Mouse (Mus musculus) E14TG2a.4 (cell line): Measurements from ENCODE around the gene Ubr1.
"Not testable (repeated sequence)": the region's sequence is repeated elsewhere in the genome, so short reads cannot be mapped to it uniquely, and the experiment has no call there.

Experiments
- H3K27me3 ChIP-seq: 2 replicates; pipeline ENCODE4 v1.6.1; 2014; ENCODE audit warnings: low read length, control low read depth; ENCODE audit not compliant: insufficient read depth
- H3K36me3 ChIP-seq: 2 replicates; pipeline ENCODE4 v1.6.1; 2014; ENCODE audit warnings: low read length, control low read depth; ENCODE audit not compliant: insufficient read depth
- H3K4me1 ChIP-seq: replicated peaks from 2 replicates; pipeline ENCODE4 v1.6.1; 2014; ENCODE audit warnings: low read depth, low read length, control low read depth
- H3K4me3 ChIP-seq: replicated peaks from 2 replicates; pipeline ENCODE4 v1.5.1; 2014; ENCODE audit warnings: mild to moderate bottlenecking, low read length
- H3K9me3 ChIP-seq: 2 replicates; pipeline ENCODE4 v1.6.1; 2014; ENCODE audit warnings: low read length, control low read depth
- CTCF ChIP-seq: conservative IDR thresholded peaks from 2 replicates; pipeline ENCODE4 v1.5.1; 2014; ENCODE audit warnings: low read length
- NANOG ChIP-seq: IDR thresholded peaks from 2 replicates; pipeline ENCODE4 v1.6.1; 2014; ENCODE audit warnings: borderline replicate concordance, low read length, mixed read lengths
- POU5F1 ChIP-seq: IDR thresholded peaks from 2 replicates; pipeline ENCODE4 v1.6.1; 2014; ENCODE audit warnings: low read length, borderline replicate concordance

Ubr1 gene

DNA sequence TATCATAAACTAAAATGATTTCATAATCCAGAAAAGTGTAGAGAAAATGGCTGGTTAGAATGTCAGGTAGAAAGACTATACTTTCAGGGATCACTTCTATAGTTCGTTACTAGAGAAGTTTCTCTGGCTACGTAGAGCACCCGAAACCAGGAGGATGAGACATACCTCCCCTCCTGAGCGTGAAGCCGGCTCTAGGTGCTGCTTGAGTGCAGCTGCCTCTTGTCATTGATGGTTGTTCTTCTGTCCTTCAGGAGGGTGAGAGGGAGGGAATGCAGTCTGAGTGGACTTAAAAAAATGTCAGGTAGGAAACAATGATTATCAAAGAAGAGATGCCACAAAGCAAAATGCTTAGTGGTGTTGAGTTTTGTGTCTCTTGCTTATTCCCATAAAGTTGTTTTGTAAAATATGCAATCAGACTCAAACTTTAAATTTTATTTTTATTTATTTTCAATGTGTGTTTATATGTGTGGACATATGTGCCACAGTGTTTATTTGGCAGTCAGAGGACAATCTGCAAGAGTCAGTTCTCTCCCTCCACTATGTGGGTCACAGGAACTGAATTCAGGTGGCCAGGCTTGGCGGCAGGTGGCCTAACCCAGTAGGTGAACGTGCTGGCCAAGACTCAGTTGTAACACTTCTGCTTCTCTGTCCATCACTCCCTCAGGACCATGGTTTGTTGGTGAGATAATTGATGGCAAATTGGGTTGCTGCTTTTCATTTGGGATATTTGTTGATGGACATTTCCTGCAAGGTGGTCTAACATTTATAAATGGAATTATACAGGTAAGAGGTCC, 33.7 kb upstream of the Ubr1 start:
- H3K9me3 ChIP-seq, result no peaks in the 10 kb centered on the region
- peaks cover 11% of the 10 kb centered on the region for H3K4me1 ChIP-seq
- no peaks in the 10 kb centered on the region for H3K27me3 ChIP-seq
- no peaks in the 10 kb centered on the region for H3K36me3 ChIP-seq
- no peak for TF ChIP-seq CTCF
- no peak overlapping the region for H3K4me3 ChIP-seq

DNA sequence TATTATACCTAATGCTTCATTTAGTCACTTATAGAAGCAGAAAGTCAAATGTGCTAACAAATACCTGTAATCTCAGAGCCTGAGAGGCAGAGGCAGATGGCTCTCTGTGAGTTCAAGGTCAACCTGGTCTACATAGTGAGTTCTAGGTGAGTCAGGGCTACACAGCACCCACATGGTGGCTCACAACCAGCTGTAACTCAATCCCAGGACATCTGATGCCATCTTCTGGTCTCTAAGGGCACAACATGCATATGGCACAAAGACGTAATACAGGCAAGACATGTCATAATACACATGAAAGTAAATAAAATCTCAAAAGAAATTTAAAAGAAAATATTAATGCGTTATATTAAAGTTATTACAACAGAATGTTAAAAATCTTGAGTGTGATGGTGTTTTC, 33.1 kb upstream of the Ubr1 start:
- H3K27me3 ChIP-seq, result no peaks in the 10 kb centered on the region
- peaks cover 5% of the 10 kb centered on the region; the same call in 1 of the 2 replicates for H3K4me1 ChIP-seq
- no peaks in the 10 kb centered on the region for H3K36me3 ChIP-seq
- H3K4me3 ChIP-seq, result no peak overlapping the region
- TF ChIP-seq NANOG, result no peak
- TF ChIP-seq CTCF, result peak; percentile 18; the same call in 1 of the 2 replicates
- TF ChIP-seq POU5F1, result no peak
- no peaks in the 10 kb centered on the region for H3K9me3 ChIP-seq

GRCm38 (mm10) chr2:120998863-120999262, 28.3 kb upstream of the Ubr1 start:
- Histone ChIP-seq H3K4me1 (no peaks in the 10 kb centered on the region), H3K27me3 (no peaks in the 10 kb centered on the region), H3K9me3 (no peaks in the 10 kb centered on the region), H3K4me3 (no peak overlapping the region), H3K36me3 (no peaks in the 10 kb centered on the region)
- TF ChIP-seq NANOG (no peak), CTCF (no peak), POU5F1 (no peak)

- not testable (repeated sequence) for H3K4me3 ChIP-seq, H3K27me3 ChIP-seq, H3K4me1 ChIP-seq, H3K36me3 ChIP-seq, H3K9me3 ChIP-seq
These were observed 26.1 kb upstream of the Ubr1 start for GRCm38 (mm10) chr2:120996607-120997006.

DNA sequence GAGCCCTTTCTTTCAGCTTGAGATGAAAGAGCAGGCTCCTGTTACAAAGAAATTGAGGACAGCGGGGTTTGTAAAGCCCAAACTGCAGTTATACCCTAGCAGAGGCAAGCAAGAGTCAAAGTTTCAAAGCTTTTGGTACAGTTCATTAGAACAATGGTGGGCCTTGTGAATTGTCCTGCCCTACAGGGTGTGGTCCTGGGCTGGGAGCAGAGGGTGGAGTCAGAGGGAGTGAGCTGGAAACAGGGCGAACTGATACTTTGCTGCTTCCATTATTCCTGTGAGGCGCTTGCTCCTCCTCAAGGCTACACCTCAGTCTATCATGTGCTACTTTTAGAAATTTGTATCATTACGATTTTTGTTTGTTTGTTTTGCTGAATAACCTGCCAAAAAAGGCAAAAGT, 20.7 kb upstream of the Ubr1 start:
- Histone ChIP-seq H3K27me3 (no peaks in the 10 kb centered on the region), H3K9me3 (no peaks in the 10 kb centered on the region), H3K4me1 (peaks cover 14% of the 10 kb centered on the region), H3K4me3 (no peak overlapping the region), H3K36me3 (no peaks in the 10 kb centered on the region)
- TF ChIP-seq CTCF, result no peak
- TF ChIP-seq NANOG, result no peak
- no peak for TF ChIP-seq POU5F1

- Histone ChIP-seq H3K4me3 (no peak overlapping the region), H3K36me3 (no peaks in the 10 kb centered on the region), H3K9me3 (no peaks in the 10 kb centered on the region), H3K27me3 (no peaks in the 10 kb centered on the region), H3K4me1 (peaks cover 12% of the 10 kb centered on the region; the same call in 1 of the 2 replicates)
- peak; percentile 69 for TF ChIP-seq CTCF
- TF ChIP-seq POU5F1, result no peak
These were observed 14.7 kb upstream of the Ubr1 start for GRCm38 (mm10) chr2:120985241-120985640.

DNA sequence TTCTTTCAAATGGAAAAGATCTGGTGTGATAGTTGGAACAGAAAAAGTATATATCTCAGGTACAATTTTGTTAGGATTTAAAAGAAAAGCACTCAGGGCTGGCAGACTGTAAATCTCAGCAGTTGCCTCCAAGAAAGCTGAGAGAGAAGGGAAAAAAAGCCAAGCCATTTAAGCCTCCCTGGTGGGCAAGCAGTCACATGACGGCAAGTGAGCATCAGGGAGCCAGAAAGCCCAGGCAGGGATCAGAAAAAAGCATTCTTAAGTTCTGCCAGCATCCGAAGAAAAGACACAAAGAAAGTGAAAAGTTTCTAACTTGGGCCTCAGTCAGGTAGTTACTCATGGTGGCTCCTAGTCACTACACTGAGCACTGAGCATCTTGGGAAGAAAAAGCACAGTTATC, 13.1 kb upstream of the Ubr1 start:
- Histone ChIP-seq H3K4me3 (no peak overlapping the region), H3K27me3 (no peaks in the 10 kb centered on the region), H3K9me3 (no peaks in the 10 kb centered on the region), H3K36me3 (no peaks in the 10 kb centered on the region), H3K4me1 (peaks cover 8% of the 10 kb centered on the region; the same call in 1 of the 2 replicates)
- TF ChIP-seq POU5F1 (no peak), CTCF (no peak), NANOG (no peak)

- TF ChIP-seq NANOG (no peak), CTCF (no peak), POU5F1 (no peak)
- Histone ChIP-seq H3K4me1 (peaks cover 15% of the 10 kb centered on the region), H3K4me3 (no peak overlapping the region), H3K27me3 (peaks cover 10% of the 10 kb centered on the region), H3K9me3 (no peaks in the 10 kb centered on the region), H3K36me3 (no peaks in the 10 kb centered on the region)
These were observed 10.3 kb upstream of the Ubr1 start for GRCm38 (mm10) chr2:120980861-120981260.

GRCm38 (mm10) chr2:120979819-120980218, 9.3 kb upstream of the Ubr1 start:
- Histone ChIP-seq H3K36me3 (no peaks in the 10 kb centered on the region), H3K4me1 (peaks cover 15% of the 10 kb centered on the region)

More at GRCm38 (mm10) chr2:120979819-120980218, 9.3 kb upstream of the Ubr1 start:
- TF ChIP-seq POU5F1, result no peak
- TF ChIP-seq NANOG, result no peak
- TF ChIP-seq CTCF, result no peak
- Histone ChIP-seq H3K9me3 (no peaks in the 10 kb centered on the region), H3K27me3 (peaks cover 10% of the 10 kb centered on the region), H3K4me3 (no peak overlapping the region)
